Mouse (Mus musculus) embryonic facial prominence, embryonic 13.5 days (tissue): Measurements from ENCODE around the gene Zfp128. TPM values are rescaled to one million over a fixed set of nuclear protein-coding genes. Genes with fewer than 3 reads are reported as not detected.
"Not testable (repeated sequence)": the region's sequence is repeated elsewhere in the genome, so short reads cannot be mapped to it uniquely, and the experiment has no call there.

Source experiments
- ATAC-seq: fragments of 200-750 bp; cut with Nextera tagmentation; 2 replicates; pipeline ENCODE4 v1.8.0; 2017; ENCODE audit warnings: low read depth; ENCODE audit not compliant: insufficient number of reproducible peaks, insufficient read depth, low FRiP score, low TSS enrichment
- H3K27ac ChIP-seq: fragments of 300-500 bp; sonication (generic); 2 replicates; pipeline ENCODE4 v1.5.1; 2015; ENCODE audit warnings: moderate library complexity, mild to moderate bottlenecking, inconsistent platforms
- H3K27me3 ChIP-seq: fragments of 300-500 bp; sonication (generic); 2 replicates; pipeline ENCODE4 v1.6.1; 2015; ENCODE audit warnings: mild to moderate bottlenecking, inconsistent platforms
- H3K36me3 ChIP-seq: fragments of 300-500 bp; sonication (generic); 2 replicates; pipeline ENCODE4 v1.6.1; 2015; ENCODE audit warnings: mild to moderate bottlenecking, inconsistent platforms
- H3K4me1 ChIP-seq: fragments of 300-500 bp; sonication (generic); 2 replicates; pipeline ENCODE4 v1.6.1; 2015; ENCODE audit warnings: inconsistent platforms
- H3K4me2 ChIP-seq: fragments of 300-500 bp; sonication (generic); 2 replicates; pipeline ENCODE4 v1.6.1; 2015; ENCODE audit warnings: moderate library complexity, mild to moderate bottlenecking, inconsistent platforms
- H3K4me3 ChIP-seq: fragments of 300-500 bp; sonication (generic); 2 replicates; pipeline ENCODE4 v1.5.1; 2015; ENCODE audit warnings: mild to moderate bottlenecking, inconsistent platforms
- H3K9ac ChIP-seq: fragments of 300-500 bp; sonication (generic); 2 replicates; pipeline ENCODE4 v1.6.1; 2015; ENCODE audit warnings: mild to moderate bottlenecking, inconsistent platforms
- H3K9me3 ChIP-seq: fragments of 300-500 bp; sonication (generic); 2 replicates; pipeline ENCODE4 v1.6.1; 2016; ENCODE audit warnings: inconsistent platforms
- WGBS: fragments of 180-500 bp; shearing (Covaris S2); methylation state at CpG from one replicate; pipeline ENCODE4 v1.1.7; 2015; ENCODE audit warnings: mixed read lengths; 5-methylcytosine and 5-hydroxymethylcytosine counted together
- polyA plus RNA-seq: library from polyadenylated mRNA; unstranded; fragments of >200 nt; fragmentation: Nextera tagmentation; extraction: Ambion mirVana; gene quantifications from 2 replicates; pipeline ENCODE4 v1.2.1, GENCODE M21; 2015

The Zfp128 gene
- polyA plus RNA-seq, 1 experiment from 2014 or later: 5.9 TPM

DNA sequence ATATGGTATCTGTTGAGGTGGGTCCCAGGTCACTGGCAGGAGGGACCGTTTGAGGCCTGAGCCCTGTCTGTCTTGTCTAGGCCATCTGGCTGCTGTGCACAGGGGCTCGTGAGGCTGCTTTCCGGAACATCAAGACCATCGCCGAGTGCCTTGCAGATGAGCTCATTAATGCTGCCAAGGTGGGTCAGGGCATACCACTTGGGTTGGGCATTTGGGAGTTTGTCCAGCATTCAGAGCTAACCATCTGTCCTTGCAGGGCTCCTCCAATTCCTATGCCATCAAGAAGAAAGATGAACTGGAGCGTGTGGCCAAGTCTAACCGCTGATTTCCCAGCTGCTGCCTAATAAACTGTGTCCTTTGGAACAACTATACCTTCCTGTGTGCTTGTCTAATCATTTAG, 45.3 kb downstream of the Zfp128 start:
- no peak overlapping the region for H3K4me2 ChIP-seq

GRCm38 (mm10) chr7:12927191-12927680, 46.3 kb downstream of the Zfp128 start, which contains the start of gene Rnf225:
Gene Rnf225 (plus strand): TSS chr7:12927416.
- ATAC-seq: peak; percentile 63; the same call in 1 of the 2 replicates
- Histone ChIP-seq H3K27me3 (peaks cover 40% of the 10 kb centered on the region), H3K4me2 (peak within 1 kb of the TSS; percentile 69), H3K36me3 (peaks cover 46% of the 10 kb centered on the region), H3K9ac (peak within 1 kb of the TSS; percentile 74), H3K4me3 (peak within 1 kb of the TSS; percentile 40), H3K27ac (no peak within 1 kb of the TSS), H3K9me3 (no peaks in the 10 kb centered on the region), H3K4me1 (peaks cover 36% of the 10 kb centered on the region)
- WGBS: 18% methylated on average over 8 of the region's 8 CpGs

More for the DNA sequence above, 45.3 kb downstream of the Zfp128 start:
- H3K27ac ChIP-seq: no peak overlapping the region
- H3K9ac ChIP-seq: no peak overlapping the region
- peaks cover 46% of the 10 kb centered on the region for H3K36me3 ChIP-seq
- ATAC-seq: no peak
- peaks cover 36% of the 10 kb centered on the region for H3K4me1 ChIP-seq
- WGBS: 84% methylated on average over 7 of the region's 7 CpGs
- no peaks in the 10 kb centered on the region for H3K9me3 ChIP-seq
- H3K27me3 ChIP-seq: peaks cover 40% of the 10 kb centered on the region
- H3K4me3 ChIP-seq: no peak overlapping the region

DNA sequence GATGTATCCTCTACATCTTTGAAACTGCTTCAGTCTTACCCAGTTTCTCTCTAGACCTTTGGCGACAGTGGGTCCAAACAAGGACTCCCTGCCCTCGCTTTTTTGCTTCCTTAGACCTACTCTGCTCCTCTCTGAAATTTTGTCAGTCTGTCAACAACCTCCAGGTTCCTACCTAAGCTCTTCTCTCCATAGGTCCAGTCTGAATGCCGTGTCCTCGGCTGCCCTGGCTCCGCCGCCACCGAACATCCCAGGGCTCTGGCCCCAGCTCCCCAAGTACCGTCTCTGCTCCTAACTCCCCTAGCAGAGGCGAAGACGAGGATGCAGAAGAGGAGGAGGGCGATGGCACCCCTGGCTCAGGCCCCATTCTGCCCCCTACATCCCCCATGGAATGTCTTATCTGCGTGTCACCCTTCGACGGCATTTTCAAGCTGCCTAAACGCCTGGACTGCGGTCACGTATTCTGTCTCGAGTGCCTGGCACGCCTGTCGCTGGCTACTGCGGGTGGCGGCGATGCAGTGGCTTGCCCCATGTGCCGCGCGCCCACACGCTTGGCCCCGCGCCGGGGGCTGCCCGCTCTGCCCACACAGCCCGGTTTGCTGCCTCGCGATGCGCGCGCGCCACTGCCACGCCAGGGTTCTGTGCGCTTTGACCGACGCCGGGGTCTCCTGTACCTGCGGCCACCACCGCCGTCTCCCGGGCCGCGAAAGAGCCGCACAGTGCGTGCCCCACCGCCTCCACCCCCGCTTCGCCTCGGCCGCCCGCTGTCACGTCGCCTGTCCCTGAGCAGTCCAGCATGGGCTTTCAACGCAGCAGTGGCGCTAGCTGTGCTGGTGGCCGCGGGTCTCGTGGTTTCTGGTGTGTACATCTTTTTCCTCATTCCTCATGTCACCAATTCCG, 47.0 kb downstream of the Zfp128 start:
- Histone ChIP-seq H3K9me3 (no peaks in the 10 kb centered on the region), H3K4me1 (peaks cover 34% of the 10 kb centered on the region), H3K4me2 (peak overlapping the region; percentile 69), H3K27me3 (peaks cover 40% of the 10 kb centered on the region), H3K27ac (no peak overlapping the region), H3K36me3 (peaks cover 46% of the 10 kb centered on the region), H3K4me3 (peak overlapping the region; percentile 40), H3K9ac (peak overlapping the region; percentile 74)
- ATAC-seq: peak; percentile 43; the same call in 1 of the 2 replicates
- WGBS: 4% methylated on average over 65 of the region's 65 CpGs

DNA sequence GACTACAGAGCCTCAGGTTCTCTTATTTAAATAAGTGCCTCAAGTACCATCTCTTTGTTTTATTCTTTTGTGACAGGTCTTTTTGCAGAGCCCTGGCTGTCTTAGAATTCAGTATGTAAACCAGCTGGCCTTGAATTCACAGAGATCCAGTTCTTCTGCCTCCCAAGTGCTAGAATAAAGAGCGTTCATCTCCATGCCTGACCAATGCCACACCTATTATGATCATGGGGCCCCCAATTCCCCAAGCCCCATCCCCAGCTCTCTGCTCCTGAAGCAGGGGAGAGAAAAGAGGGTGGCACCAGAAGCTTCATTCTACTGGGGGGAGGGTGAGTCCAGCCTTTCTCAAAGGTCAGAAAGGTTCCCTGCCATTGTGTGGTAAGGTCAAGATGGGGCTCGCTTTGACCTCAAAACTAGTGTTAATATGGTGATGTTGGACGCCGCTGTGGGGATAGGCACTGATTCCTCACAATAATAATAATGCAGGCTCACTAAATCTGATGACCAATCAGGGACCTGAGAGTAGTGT, 52.7 kb downstream of the Zfp128 start:
- no peaks in the 10 kb centered on the region for H3K4me1 ChIP-seq
- no peaks in the 10 kb centered on the region for H3K9me3 ChIP-seq
- H3K36me3 ChIP-seq: 0 out of 2 replicates have a peak, but pooled peaks cover 4% of the 10 kb centered on the region
- no peak overlapping the region for H3K4me2 ChIP-seq
- H3K27me3 ChIP-seq: peaks cover 6% of the 10 kb centered on the region
- H3K9ac ChIP-seq: no peak overlapping the region
- 71% methylated on average over 4 of the region's 4 CpGs for WGBS
- no peak overlapping the region for H3K4me3 ChIP-seq
- H3K27ac ChIP-seq: no peak overlapping the region
- ATAC-seq: no peak

DNA sequence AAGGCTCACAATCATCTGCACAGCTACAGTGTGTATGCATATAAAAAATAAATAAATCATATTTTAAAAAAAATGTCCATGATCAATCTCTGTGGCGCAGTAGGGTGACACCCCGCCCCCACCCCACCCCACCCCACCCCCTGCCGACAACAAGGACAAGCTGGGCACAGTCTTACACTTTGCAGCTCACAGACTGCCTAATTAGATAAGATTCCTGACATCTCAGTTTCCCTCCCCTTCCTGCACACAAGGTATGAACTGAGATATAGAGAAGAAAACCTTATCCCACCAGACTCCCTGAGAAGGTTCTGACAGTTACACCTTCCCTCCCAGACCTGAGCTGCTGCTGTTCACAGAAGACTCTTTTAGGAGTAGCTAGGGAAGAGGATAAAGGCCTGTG, 53.8 kb downstream of the Zfp128 start:
- Histone ChIP-seq H3K4me3 (no peak overlapping the region), H3K27ac (no peak overlapping the region), H3K9me3 (no peaks in the 10 kb centered on the region), H3K4me2 (no peak overlapping the region), H3K9ac (no peak overlapping the region), H3K36me3 (0 out of 2 replicates have a peak, but pooled peaks cover 4% of the 10 kb centered on the region), H3K4me1 (no peaks in the 10 kb centered on the region), H3K27me3 (no peaks in the 10 kb centered on the region)
- WGBS: 75% methylated on average over 3 of the region's 3 CpGs
- ATAC-seq: no peak

GRCm38 (mm10) chr7:12937254-12937803, 56.4 kb downstream of the Zfp128 start:
- H3K9me3 ChIP-seq, H3K27ac ChIP-seq, H3K27me3 ChIP-seq, H3K4me3 ChIP-seq, H3K4me1 ChIP-seq, ATAC-seq, H3K4me2 ChIP-seq, H3K9ac ChIP-seq, H3K36me3 ChIP-seq: not testable (repeated sequence)
- 81% methylated on average over 4 of the region's 4 CpGs for WGBS

DNA sequence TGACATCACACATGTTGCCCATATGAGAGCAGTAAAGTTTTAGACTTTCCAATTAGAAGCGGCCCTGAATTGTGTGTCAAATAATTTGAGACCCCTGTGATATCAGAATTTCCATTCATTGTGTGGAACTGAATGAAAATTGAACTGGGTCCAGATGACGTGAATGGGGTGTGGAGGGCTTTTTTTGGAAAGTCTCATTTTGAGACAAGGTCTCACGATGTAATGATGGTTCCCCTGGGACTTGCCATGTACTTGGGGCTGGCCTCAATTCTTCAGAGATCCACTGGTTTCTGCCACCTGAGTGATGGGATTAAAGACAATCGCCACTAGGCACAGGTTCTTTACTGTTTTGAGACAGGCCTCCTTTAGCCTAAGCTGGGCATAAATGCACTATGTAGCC, 59.6 kb downstream of the Zfp128 start:
- Histone ChIP-seq H3K9ac (no peak overlapping the region), H3K9me3 (no peaks in the 10 kb centered on the region), H3K27ac (no peak overlapping the region), H3K4me1 (no peaks in the 10 kb centered on the region), H3K4me2 (no peak overlapping the region), H3K4me3 (no peak overlapping the region), H3K27me3 (no peaks in the 10 kb centered on the region), H3K36me3 (no peaks in the 10 kb centered on the region)
- WGBS: 78% methylated on average over 4 of the region's 4 CpGs
- ATAC-seq: no peak

Other genes starting within 250 kb of the Zfp128 start
- not detected in 2 replicates for gene Vmn2r54, start 240.9 kb upstream of the Zfp128 start, polyA plus RNA-seq
- gene Vmn2r55, start 196.2 kb upstream of the Zfp128 start, polyA plus RNA-seq: not detected in 2 replicates
- gene Vmn2r56, start 146.2 kb upstream of the Zfp128 start, polyA plus RNA-seq: not detected in 2 replicates
- 11.2 and 11.8 TPM in 2 replicates for gene Zscan18, start 77.5 kb upstream of the Zfp128 start, polyA plus RNA-seq
- gene Zfp329, start 62.3 kb upstream of the Zfp128 start, polyA plus RNA-seq: 21.5 and 22.8 TPM in 2 replicates
- gene Zfp110, start 46.4 kb upstream of the Zfp128 start, polyA plus RNA-seq: 33.9 and 42.5 TPM in 2 replicates
- 19.4 and 20.5 TPM in 2 replicates for gene Zscan22, start 16.6 kb downstream of the Zfp128 start, polyA plus RNA-seq
- 1,116 and 1,158 TPM in 2 replicates for gene Rps5, start 41.1 kb downstream of the Zfp128 start, polyA plus RNA-seq
- 0.66 and 1.1 TPM in 2 replicates for gene Rnf225, start 46.2 kb downstream of the Zfp128 start, polyA plus RNA-seq
- gene Zfp324, start 84.7 kb downstream of the Zfp128 start, polyA plus RNA-seq: 14.2 and 15.2 TPM in 2 replicates
- gene Zfp446, start 96.7 kb downstream of the Zfp128 start, polyA plus RNA-seq: 9.4 and 9.8 TPM in 2 replicates
- 0.11 and 0.47 TPM in 2 replicates for gene Slc27a5, start 117.0 kb downstream of the Zfp128 start, polyA plus RNA-seq
- 327 and 337 TPM in 2 replicates for gene Trim28, start 117.9 kb downstream of the Zfp128 start, polyA plus RNA-seq
- gene Zbtb45, start 128.9 kb downstream of the Zfp128 start, polyA plus RNA-seq: 27.1 and 27.2 TPM in 2 replicates
- 129 and 137 TPM in 2 replicates for gene Chmp2a, start 153.6 kb downstream of the Zfp128 start, polyA plus RNA-seq
- 74.0 and 97.2 TPM in 2 replicates for gene Ube2m, start 157.1 kb downstream of the Zfp128 start, polyA plus RNA-seq
- gene Mzf1, start 173.6 kb downstream of the Zfp128 start, polyA plus RNA-seq: 4.1 and 4.4 TPM in 2 replicates
- gene Vmn1r85, start 214.0 kb downstream of the Zfp128 start, polyA plus RNA-seq: not detected in 2 replicates
- gene Vmn1r86, start 238.7 kb downstream of the Zfp128 start, polyA plus RNA-seq: not detected in 2 replicates